ENCODE assay signal across 26 mouse cellular contexts in the genomic region with DNA sequence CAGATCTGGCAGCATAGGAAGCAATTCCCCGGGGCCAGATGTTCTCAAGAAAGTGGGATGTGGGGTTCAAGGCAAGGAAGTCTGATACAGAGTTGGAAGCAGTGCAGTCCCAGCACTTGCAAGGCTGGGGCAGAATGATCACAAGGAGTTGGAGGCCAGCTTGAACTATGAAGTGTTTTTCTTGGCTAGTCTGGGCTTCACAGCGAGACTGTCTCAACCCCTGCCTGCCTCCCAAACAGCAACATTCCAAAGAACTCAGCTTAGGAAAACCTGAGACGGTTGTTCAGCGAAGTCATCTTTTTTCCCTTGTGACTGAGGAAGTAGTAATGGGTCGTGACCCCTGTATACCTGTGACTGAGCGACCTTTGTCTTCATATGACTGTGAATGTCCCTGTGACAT. TPM values are rescaled to one million over a fixed set of nuclear protein-coding genes. Genes with fewer than 3 reads are reported as not detected.
A peak's percentile ranks its signal among the peaks of the same experiment; 100 is the strongest.
DNase-seq lines count a peak whose midpoint lies in the region; ATAC-seq and TF ChIP-seq lines count a peak whose summit lies in the region.
"Had no signal": no experiment of that assay in that cellular context is flagged by ENCODE, and none has a peak within 500 bp of the region (broad histone marks: within the 10 kb centered on the region; RNA-seq: fewer than 3 reads in every experiment).

No protein-coding gene starts in this region.

- H3K27me3 ChIP-seq in kidney, adult 2 months (replicated peaks; ENCODE audit: control insufficient read depth, insufficient read depth, low read length) = no peaks in the 10 kb centered on the region
- H3K27me3 ChIP-seq in kidney, embryonic 14.5 days (ENCODE audit: control insufficient read depth, insufficient read depth, low read length) = no peaks in the 10 kb centered on the region
- no peaks in the 10 kb centered on the region for H3K27me3 ChIP-seq in midbrain, embryonic 11.5 days (ENCODE audit: control insufficient read depth, insufficient read depth, low read length)
- no peaks in the 10 kb centered on the region for H3K27me3 ChIP-seq in midbrain, embryonic 13.5 days
- H3K27me3 ChIP-seq: heart, embryonic 15.5 days; hindbrain, embryonic 15.5 days; liver, embryonic 15.5 days; lung, embryonic 15.5 days had no signal

- no peak for TF ChIP-seq CTCF in kidney, adult 2 months (conservative IDR thresholded peaks at IDR 0.05; ENCODE audit: insufficient read depth, insufficient read length, low read depth, low read length)

- ATAC-seq in kidney, embryonic 14.5 days (ENCODE audit: low FRiP score, low TSS enrichment) = no peak
- ATAC-seq in midbrain, embryonic 11.5 days (ENCODE audit: low FRiP score) = no peak
- ATAC-seq in midbrain, embryonic 13.5 days = no peak
- ATAC-seq: forebrain, embryonic 14.5 days; midbrain, embryonic 16.5 days had no signal

- TF ChIP-seq POLR2A in kidney, adult 2 months (IDR thresholded peaks at IDR 0.05; ENCODE audit: low read depth, low read length) = no peak

- no peak overlapping the region for H3K4me3 ChIP-seq in kidney, adult 2 months (ENCODE audit: insufficient read depth, low read depth, low read length)
- H3K4me3 ChIP-seq in kidney, embryonic 14.5 days (ENCODE audit: low read length) = no peak overlapping the region
- H3K4me3 ChIP-seq in midbrain, embryonic 11.5 days (ENCODE audit: low read depth, low read length) = no peak overlapping the region
- H3K4me3 ChIP-seq in midbrain, embryonic 13.5 days (replicated peaks) = no peak overlapping the region
- H3K4me3 ChIP-seq: heart, embryonic 15.5 days; hindbrain, embryonic 15.5 days; left cerebral cortex, adult 2 months; liver, embryonic 15.5 days; lung, embryonic 15.5 days; myocyte had no signal

- H3K27ac ChIP-seq in kidney, adult 2 months (ENCODE audit: insufficient read depth, low read depth, low read length) = no peak overlapping the region
- H3K27ac ChIP-seq in kidney, embryonic 14.5 days (ENCODE audit: low read depth, low read length) = no peak overlapping the region
- no peak overlapping the region for H3K27ac ChIP-seq in midbrain, embryonic 11.5 days (ENCODE audit: low read depth, low read length)
- H3K27ac ChIP-seq in midbrain, embryonic 13.5 days = no peak overlapping the region
- H3K27ac ChIP-seq: heart, embryonic 15.5 days; hindbrain, embryonic 15.5 days; liver, embryonic 15.5 days; lung, embryonic 15.5 days had no signal

- peak; percentile 29 for DNase-seq in cerebellum, adult 9-11 months
- DNase-seq in cerebellum, postnatal 25 days = no peak
- peak; percentile 27 for DNase-seq in kidney, adult 2 months
- peak; percentile 45 for DNase-seq in midbrain, embryonic 11.5 days (ENCODE audit: low spot score, missing footprints)
- DNase-seq in thymus, postnatal 36 days = no peak
- DNase-seq in thymus, postnatal 14 days = no peak
- DNase-seq: adrenal gland, postnatal 25 days; cerebellum, adult 11 months; cerebellum, postnatal 10 days; gastrocnemius, postnatal 10 days; heart, adult 18-20 months; kidney, postnatal 36 days; lung, postnatal 4 days; right cerebral cortex, adult 18-20 months; right cerebral cortex, postnatal 4 days; thymus, postnatal 25 days had no signal

- no peaks in the 10 kb centered on the region for H3K36me3 ChIP-seq in kidney, adult 2 months (ENCODE audit: control insufficient read depth, insufficient read depth, low read length)
- peaks cover 21% of the 10 kb centered on the region for H3K36me3 ChIP-seq in kidney, embryonic 14.5 days (ENCODE audit: control insufficient read depth, insufficient read depth, low read length)
- peaks cover 8% of the 10 kb centered on the region for H3K36me3 ChIP-seq in midbrain, embryonic 11.5 days (ENCODE audit: control insufficient read depth, insufficient read depth, low read length)
- peaks cover 14% of the 10 kb centered on the region for H3K36me3 ChIP-seq in midbrain, embryonic 13.5 days

- no peak overlapping the region for H3K4me2 ChIP-seq in kidney, embryonic 14.5 days (replicated peaks; ENCODE audit: low read depth, low read length)
- H3K4me2 ChIP-seq in midbrain, embryonic 11.5 days = no peak overlapping the region
- H3K4me2 ChIP-seq in midbrain, embryonic 13.5 days (replicated peaks) = no peak overlapping the region
- H3K4me2 ChIP-seq: heart, embryonic 15.5 days; hindbrain, embryonic 15.5 days; liver, embryonic 15.5 days; lung, embryonic 15.5 days had no signal

- no peaks in the 10 kb centered on the region for H3K9me3 ChIP-seq in kidney, embryonic 14.5 days (ENCODE audit: control insufficient read depth, low read length)
- H3K9me3 ChIP-seq in midbrain, embryonic 11.5 days (ENCODE audit: control insufficient read depth, low read length) = no peaks in the 10 kb centered on the region
- H3K9me3 ChIP-seq in midbrain, embryonic 13.5 days = no peaks in the 10 kb centered on the region
- H3K9me3 ChIP-seq: heart, embryonic 15.5 days; hindbrain, embryonic 15.5 days; liver, embryonic 15.5 days; lung, embryonic 15.5 days had no signal

- H3K9ac ChIP-seq in kidney, embryonic 14.5 days (ENCODE audit: low read depth, low read length) = no peak overlapping the region
- H3K9ac ChIP-seq in midbrain, embryonic 11.5 days (ENCODE audit: low read length) = no peak overlapping the region
- H3K9ac ChIP-seq in midbrain, embryonic 13.5 days (replicated peaks) = no peak overlapping the region
- H3K9ac ChIP-seq: heart, embryonic 15.5 days; hindbrain, embryonic 15.5 days; liver, embryonic 15.5 days; lung, embryonic 15.5 days had no signal

- H3K4me1 ChIP-seq in kidney, adult 2 months (ENCODE audit: control insufficient read depth, insufficient read depth, low read length) = peaks cover 6% of the 10 kb centered on the region; the same call in 1 of the 2 replicates
- peaks cover 16% of the 10 kb centered on the region for H3K4me1 ChIP-seq in kidney, embryonic 14.5 days (ENCODE audit: control insufficient read depth, insufficient read depth, low read length)
- peaks cover 18% of the 10 kb centered on the region for H3K4me1 ChIP-seq in midbrain, embryonic 11.5 days (ENCODE audit: control insufficient read depth, insufficient read depth, low read length)
- peaks cover 28% of the 10 kb centered on the region for H3K4me1 ChIP-seq in midbrain, embryonic 13.5 days (replicated peaks)

- WGBS in kidney, adult 2 months = 64% methylated on average over 6 of the region's 6 CpGs
- 80% methylated on average over 6 of the region's 6 CpGs for WGBS in kidney, embryonic 14.5 days
- WGBS in midbrain, embryonic 11.5 days = 89% methylated on average over 6 of the region's 6 CpGs
- 86% methylated on average over 6 of the region's 6 CpGs for WGBS in midbrain, embryonic 13.5 days

RNA-seq across cellular contexts. Expression of a gene that starts 2.8 kb away (rescaled TPM):
- 71.3 and 74.2 TPM in 2 replicates for polyA plus RNA-seq in kidney, adult 2 months (2012; rRNA removed)
- polyA plus RNA-seq in kidney, embryonic 14.5 days (2014; fragmentation: Nextera tagmentation; extraction: Ambion mirVana) = 102 and 105 TPM in 2 replicates
- polyA plus RNA-seq in midbrain, embryonic 11.5 days (2014; fragmentation: Nextera tagmentation; extraction: Ambion mirVana) = 58.7 and 59.4 TPM in 2 replicates
- 57.0 and 60.9 TPM in 2 replicates for polyA plus RNA-seq in midbrain, embryonic 13.5 days (2015; fragmentation: Nextera tagmentation; extraction: Ambion mirVana)

RNA-seq across cellular contexts. Expression of a gene that starts 3.2 kb away (rescaled TPM):
- polyA plus RNA-seq in kidney, adult 2 months (2012; rRNA removed) = 48.2 and 57.6 TPM in 2 replicates
- polyA plus RNA-seq in kidney, embryonic 14.5 days (2014; fragmentation: Nextera tagmentation; extraction: Ambion mirVana) = 16.9 and 21.5 TPM in 2 replicates
- polyA plus RNA-seq in midbrain, embryonic 11.5 days (2014; fragmentation: Nextera tagmentation; extraction: Ambion mirVana) = 8.0 and 9.0 TPM in 2 replicates
- polyA plus RNA-seq in midbrain, embryonic 13.5 days (2015; fragmentation: Nextera tagmentation; extraction: Ambion mirVana) = 16.9 and 21.4 TPM in 2 replicates

RNA-seq across cellular contexts. Expression of a gene that starts 7.5 kb away (rescaled TPM):
- polyA plus RNA-seq in kidney, adult 2 months (2012; rRNA removed) = 1.0 and 1.5 TPM in 2 replicates
- polyA plus RNA-seq in kidney, embryonic 14.5 days (2014; fragmentation: Nextera tagmentation; extraction: Ambion mirVana) = 5.7 and 6.6 TPM in 2 replicates
- 3.2 and 4.3 TPM in 2 replicates for polyA plus RNA-seq in midbrain, embryonic 11.5 days (2014; fragmentation: Nextera tagmentation; extraction: Ambion mirVana)
- polyA plus RNA-seq in midbrain, embryonic 13.5 days (2015; fragmentation: Nextera tagmentation; extraction: Ambion mirVana) = 3.3 and 3.4 TPM in 2 replicates

RNA-seq across cellular contexts. Expression of a gene that starts 14.2 kb away (rescaled TPM):
- 12.3 and 13.6 TPM in 2 replicates for polyA plus RNA-seq in kidney, adult 2 months (2012; rRNA removed)
- polyA plus RNA-seq in kidney, embryonic 14.5 days (2014; fragmentation: Nextera tagmentation; extraction: Ambion mirVana) = 2.9 and 4.5 TPM in 2 replicates
- 3.8 and 4.0 TPM in 2 replicates for polyA plus RNA-seq in midbrain, embryonic 11.5 days (2014; fragmentation: Nextera tagmentation; extraction: Ambion mirVana)
- 5.9 and 6.6 TPM in 2 replicates for polyA plus RNA-seq in midbrain, embryonic 13.5 days (2015; fragmentation: Nextera tagmentation; extraction: Ambion mirVana)

RNA-seq across cellular contexts. Expression of a gene that starts 19.4 kb away (rescaled TPM):
- polyA plus RNA-seq in kidney, adult 2 months (2012; rRNA removed) = 60.7 and 74.7 TPM in 2 replicates
- 109 and 123 TPM in 2 replicates for polyA plus RNA-seq in kidney, embryonic 14.5 days (2014; fragmentation: Nextera tagmentation; extraction: Ambion mirVana)
- polyA plus RNA-seq in midbrain, embryonic 11.5 days (2014; fragmentation: Nextera tagmentation; extraction: Ambion mirVana) = 110 and 112 TPM in 2 replicates
- 90.2 and 97.6 TPM in 2 replicates for polyA plus RNA-seq in midbrain, embryonic 13.5 days (2015; fragmentation: Nextera tagmentation; extraction: Ambion mirVana)

Comparison
In these comparisons a context has a peak if more than half of its experiments do, and no peak if none do; other contexts are left out.
1. DNase-seq: peak in cerebellum, adult 9-11 months (single experiment), kidney, adult 2 months (single experiment) and midbrain, embryonic 11.5 days (single experiment); none in cerebellum, postnatal 25 days (0 of 2), thymus, postnatal 36 days (0 of 2) and thymus, postnatal 14 days (single experiment).